In genomic region chr10:8519014-8519491, GRCm38 (mm10) we compare ENCODE assay signal across 8 mouse cellular contexts. TPM values are rescaled to one million over a fixed set of nuclear protein-coding genes. Genes with fewer than 3 reads are reported as not detected.
DNase-seq lines count a peak whose midpoint lies in the region; ATAC-seq and TF ChIP-seq lines count a peak whose summit lies in the region.

No protein-coding gene starts in this region.

- peak; percentile 30 for DNase-seq in layer of hippocampus, adult 11-12 months (ENCODE audit: low spot score)
- no peak for DNase-seq in layer of hippocampus, postnatal 36 days
- DNase-seq in T-cell, adult 2 months (ENCODE audit: low spot score): peak; percentile 59
- DNase-seq in kidney, postnatal 0 days (ENCODE audit: low spot score): no peak
- DNase-seq in midbrain, embryonic 14.5 days: no peak
- DNase-seq in MN1 (ENCODE audit: low spot score): no peak
- DNase-seq in urinary bladder, postnatal 10 days (ENCODE audit: low spot score): no peak

- H3K4me2 ChIP-seq in forebrain, embryonic 12.5 days: peak overlapping the region; percentile 93
- H3K4me2 ChIP-seq in kidney, postnatal 0 days (ENCODE audit: low read length): peak overlapping the region; percentile 82
- peak overlapping the region; percentile 94 for H3K4me2 ChIP-seq in midbrain, embryonic 14.5 days (ENCODE audit: low read length)

- no peaks in the 10 kb centered on the region for H3K36me3 ChIP-seq in forebrain, embryonic 12.5 days (replicated peaks)
- no peaks in the 10 kb centered on the region for H3K36me3 ChIP-seq in kidney, postnatal 0 days (ENCODE audit: insufficient read depth, low read length)
- no peaks in the 10 kb centered on the region for H3K36me3 ChIP-seq in midbrain, embryonic 14.5 days (ENCODE audit: control insufficient read depth, insufficient read depth, low read length)

- 0 out of 2 replicates have a peak, but pooled peaks have one; percentile 4 for ATAC-seq in forebrain, embryonic 12.5 days (ENCODE audit: low FRiP score)
- no peak for ATAC-seq in kidney, postnatal 0 days (replicated peaks; ENCODE audit: low FRiP score, low read depth)
- no peak for ATAC-seq in midbrain, embryonic 14.5 days (ENCODE audit: low FRiP score, low TSS enrichment)

- H3K9me3 ChIP-seq in forebrain, embryonic 12.5 days: no peaks in the 10 kb centered on the region
- no peaks in the 10 kb centered on the region for H3K9me3 ChIP-seq in kidney, postnatal 0 days (replicated peaks; ENCODE audit: low read length)
- H3K9me3 ChIP-seq in midbrain, embryonic 14.5 days (ENCODE audit: control insufficient read depth, low read length): no peaks in the 10 kb centered on the region

- peak overlapping the region; percentile 80 for H3K4me3 ChIP-seq in forebrain, embryonic 12.5 days (replicated peaks)
- peak overlapping the region; percentile 77 for H3K4me3 ChIP-seq in kidney, postnatal 0 days (replicated peaks; ENCODE audit: low read depth, low read length)
- H3K4me3 ChIP-seq in midbrain, embryonic 14.5 days (replicated peaks; ENCODE audit: low read depth, low read length): peak overlapping the region; percentile 85

- no peak overlapping the region for H3K27ac ChIP-seq in forebrain, embryonic 12.5 days
- H3K27ac ChIP-seq in kidney, postnatal 0 days: peak overlapping the region; percentile 74; the same call in 1 of the 2 replicates
- H3K27ac ChIP-seq in midbrain, embryonic 14.5 days (replicated peaks; ENCODE audit: low read depth, low read length): no peak overlapping the region

- H3K4me1 ChIP-seq in forebrain, embryonic 12.5 days: peaks cover 11% of the 10 kb centered on the region
- H3K4me1 ChIP-seq in kidney, postnatal 0 days (replicated peaks; ENCODE audit: insufficient read depth, low read length): no peaks in the 10 kb centered on the region; the same call in 1 of the 2 replicates
- H3K4me1 ChIP-seq in midbrain, embryonic 14.5 days (ENCODE audit: control insufficient read depth, insufficient read depth, low read length): 0 out of 2 replicates have a peak, but pooled peaks cover 8% of the 10 kb centered on the region

- TF ChIP-seq CTCF in kidney, postnatal 0 days (IDR thresholded peaks at IDR 0.05; ENCODE audit: low read depth): peak; percentile 57

- H3K27me3 ChIP-seq in forebrain, embryonic 12.5 days: peaks cover 30% of the 10 kb centered on the region
- no peaks in the 10 kb centered on the region for H3K27me3 ChIP-seq in kidney, postnatal 0 days (ENCODE audit: insufficient read depth, low read length)
- H3K27me3 ChIP-seq in midbrain, embryonic 14.5 days (ENCODE audit: control insufficient read depth, insufficient read depth, low read length): peaks cover 12% of the 10 kb centered on the region; the same call in 1 of the 2 replicates

- under 1% methylated on average over 18 of the region's 18 CpGs for WGBS in forebrain, embryonic 12.5 days
- WGBS in kidney, postnatal 0 days: under 1% methylated on average over 18 of the region's 18 CpGs
- 2% methylated on average over 18 of the region's 18 CpGs for WGBS in midbrain, embryonic 14.5 days

- peak overlapping the region; percentile 72 for H3K9ac ChIP-seq in forebrain, embryonic 12.5 days
- H3K9ac ChIP-seq in kidney, postnatal 0 days (ENCODE audit: low read depth, low read length): peak overlapping the region; percentile 67; the same call in 1 of the 2 replicates
- peak overlapping the region; percentile 76 for H3K9ac ChIP-seq in midbrain, embryonic 14.5 days (replicated peaks; ENCODE audit: low read length)

RNA-seq across cellular contexts. Expression of gene Ust, which starts 0.4 kb away (rescaled TPM):
- total RNA-seq in layer of hippocampus, postnatal 36 days (2021): 10 to 100 TPM; 65.9 to 68.1 TPM
- 2.7 and 2.9 TPM in 2 replicates for polyA plus RNA-seq in forebrain, embryonic 12.5 days (2016; fragmentation: Nextera tagmentation; extraction: Ambion mirVana)
- 4.4 and 4.5 TPM in 2 replicates for polyA plus RNA-seq in kidney, postnatal 0 days (2015; fragmentation: Nextera tagmentation; extraction: Ambion mirVana)
- 3.4 and 4.0 TPM in 2 replicates for polyA plus RNA-seq in midbrain, embryonic 14.5 days (2014; fragmentation: Nextera tagmentation; extraction: Ambion mirVana)

Comparison
In these comparisons a context has a peak if more than half of its experiments do, and no peak if none do; other contexts are left out.
1. DNase-seq: peak in layer of hippocampus, adult 11-12 months (single experiment) and T-cell, adult 2 months (single experiment); none in layer of hippocampus, postnatal 36 days (0 of 2), kidney, postnatal 0 days (single experiment), midbrain, embryonic 14.5 days (single experiment), MN1 (single experiment) and urinary bladder, postnatal 10 days (single experiment).
2. Peak in every context shown above with its lines, with median percentiles within 50 percentile points of each other: H3K4me2 ChIP-seq, H3K4me3 ChIP-seq and H3K9ac ChIP-seq.